Mouse (Mus musculus) urinary bladder, postnatal 10 days (tissue): ENCODE results near the gene Casc1.
"Not testable (repeated sequence)": the region's sequence is repeated elsewhere in the genome, so short reads cannot be mapped to it uniquely, and the experiment has no call there.

ENCODE experiments used
- DNase-seq: peaks from one replicate; pipeline ENCODE4 v3.0.0; 2022; ENCODE audit warnings: low spot score

Casc1 gene

DNA sequence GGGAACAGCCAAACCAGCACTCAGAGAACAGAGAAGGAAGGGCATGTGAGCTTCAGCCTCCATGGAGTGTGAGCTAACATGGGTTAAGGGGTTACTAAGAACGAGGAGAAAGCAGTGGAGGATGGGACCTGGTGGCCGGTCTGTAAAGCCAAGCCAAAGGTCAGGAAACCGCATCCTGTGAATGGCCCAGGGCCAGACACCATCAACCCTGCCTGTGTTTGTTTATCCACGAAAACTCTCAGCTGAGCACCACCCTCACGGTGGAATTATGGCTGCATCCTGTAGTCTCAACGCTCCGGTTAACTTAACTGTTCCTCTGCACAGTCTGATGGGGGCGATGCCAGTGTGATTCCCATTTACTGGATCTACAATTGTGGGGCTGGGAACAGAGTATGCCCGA, 75.0 kb downstream of the Casc1 start:
- no peak for DNase-seq

DNA sequence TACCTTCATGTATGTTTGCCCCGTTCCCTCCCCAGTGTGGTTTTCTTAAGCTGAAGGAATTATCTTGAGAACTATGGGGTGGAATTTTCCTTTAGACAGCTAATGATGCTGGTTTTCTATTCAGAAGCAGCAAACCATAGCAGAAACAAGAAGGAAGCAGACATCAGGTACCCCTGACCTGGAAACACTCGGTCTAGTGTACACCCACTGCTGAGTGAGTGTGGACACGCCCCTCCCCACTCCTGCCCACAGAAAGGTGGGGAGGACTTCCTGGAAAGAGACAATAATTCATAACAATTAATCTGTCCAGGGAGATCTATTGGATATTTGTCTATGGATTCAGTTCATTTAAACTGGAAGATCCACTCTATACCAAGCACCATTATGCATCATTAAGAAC, 75.5 kb downstream of the Casc1 start:
- no peak for DNase-seq

DNA sequence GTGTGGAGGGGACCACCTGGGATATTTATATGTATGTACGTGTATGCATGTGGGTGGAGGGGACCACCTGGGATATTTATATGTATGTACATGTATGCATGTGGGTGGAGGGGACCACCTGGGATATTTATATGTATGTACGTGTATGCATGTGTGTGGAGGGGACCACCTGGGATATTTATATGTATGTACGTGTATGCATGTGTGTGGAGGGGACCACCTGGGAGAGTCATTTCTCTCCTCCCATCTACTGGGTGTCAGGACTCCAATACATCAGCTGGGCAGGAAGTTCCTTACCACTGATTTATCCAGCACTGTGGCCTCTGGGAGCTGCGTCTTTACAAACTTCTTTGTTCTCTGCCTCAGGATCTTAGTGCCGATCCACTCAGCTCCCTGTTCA, 77.8 kb downstream of the Casc1 start:
- not testable (repeated sequence) for DNase-seq

DNA sequence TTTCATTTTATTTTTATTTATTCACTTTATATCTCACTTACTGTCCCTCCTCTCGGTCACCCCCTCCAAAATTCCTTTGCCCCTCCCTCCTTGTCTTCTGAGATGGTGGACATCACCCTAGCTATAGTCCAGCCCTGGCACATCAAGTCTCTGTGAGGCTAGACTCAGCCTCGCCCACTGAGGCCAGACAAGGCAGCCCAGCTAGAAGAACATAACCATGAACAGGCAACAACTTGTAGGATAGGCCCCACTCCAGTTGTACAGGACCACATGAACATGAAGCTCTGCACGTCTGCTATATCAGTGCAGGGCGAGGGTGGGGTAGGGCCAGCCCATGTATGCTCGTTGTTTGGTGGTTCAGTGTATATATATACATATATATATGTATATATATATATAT, 78.8 kb downstream of the Casc1 start:
- no peak for DNase-seq

DNA sequence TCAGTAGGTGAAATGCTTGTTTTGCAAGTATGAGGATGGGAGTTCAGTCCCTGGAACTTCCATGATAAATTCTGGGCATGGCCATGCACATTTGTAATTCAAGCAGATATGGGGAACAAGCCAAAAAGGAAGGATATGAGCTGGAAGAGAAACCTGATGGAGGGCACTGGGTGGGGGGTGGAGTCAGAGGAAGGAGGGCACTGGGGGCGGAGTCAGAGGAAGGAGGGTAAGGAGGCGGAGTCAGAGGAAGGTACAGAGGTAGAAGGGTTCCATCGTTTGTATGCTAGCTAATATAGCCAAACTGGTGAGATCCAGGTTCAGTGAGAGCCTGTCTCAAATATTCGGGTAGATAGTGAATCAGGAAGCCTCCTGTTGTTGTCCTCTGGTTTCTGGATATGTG, 81.2 kb downstream of the Casc1 start:
- DNase-seq, result no peak

DNA sequence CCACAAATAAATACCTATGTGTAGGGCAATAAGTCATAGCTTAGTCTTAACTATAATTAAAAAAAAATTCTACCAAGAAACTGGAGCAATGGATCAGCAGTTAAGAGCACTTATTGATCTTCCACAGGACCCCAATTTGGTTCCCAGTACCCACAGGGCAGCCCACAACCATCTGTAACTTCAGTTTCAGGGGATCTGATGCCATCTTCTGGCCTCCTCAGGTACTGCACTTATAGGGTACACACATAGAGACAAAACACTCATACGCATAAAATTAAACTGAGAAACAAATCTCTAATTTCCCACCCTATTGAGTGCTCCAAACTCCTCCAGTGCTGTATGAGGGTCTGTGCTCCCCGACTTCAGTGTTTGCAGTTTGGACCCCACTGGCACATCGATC, 83.2 kb downstream of the Casc1 start:
- DNase-seq, result no peak

DNA sequence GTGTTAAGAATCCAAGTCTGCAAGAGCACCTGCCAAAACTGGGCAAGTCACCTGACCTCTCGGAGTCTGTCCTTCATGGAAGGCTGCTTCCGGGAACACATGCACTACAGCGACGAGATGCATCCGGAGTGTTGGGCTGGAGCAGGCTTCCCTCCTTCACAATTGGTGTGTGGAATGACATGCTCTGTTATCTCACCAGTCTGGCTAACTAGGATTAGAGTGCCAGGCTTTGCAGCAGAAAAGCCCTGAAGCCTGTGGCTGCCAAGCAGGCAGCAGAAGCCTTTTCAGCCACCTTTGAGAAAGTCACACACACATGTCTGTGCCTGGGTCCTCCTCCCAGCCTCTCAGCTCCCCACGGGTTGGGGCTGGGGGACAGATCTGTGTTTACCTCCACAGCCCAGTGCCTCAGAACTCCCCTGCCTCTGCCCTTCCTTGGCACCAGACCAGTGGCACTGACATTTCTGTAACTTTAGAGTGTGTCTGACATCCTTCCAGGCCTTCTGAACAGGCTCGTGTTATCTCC, 85.2 kb downstream of the Casc1 start:
- DNase-seq, result no peak
